Mouse (Mus musculus) midbrain, embryonic 12.5 days (tissue): ENCODE data around the gene Tead2. TPM values are rescaled to one million over a fixed set of nuclear protein-coding genes. Genes with fewer than 3 reads are reported as not detected.

ENCODE experiments used
- ATAC-seq: fragments of 200-750 bp; cut with Nextera tagmentation; 2 replicates; pipeline ENCODE4 v1.8.0; 2017; ENCODE audit warnings: low read depth, moderate TSS enrichment, moderate library complexity; ENCODE audit not compliant: low FRiP score
- H3K27ac ChIP-seq: fragments of 300-500 bp; sonication (generic); replicated peaks from 2 replicates; pipeline ENCODE4 v1.5.1; 2016; ENCODE audit warnings: mild to moderate bottlenecking
- H3K27me3 ChIP-seq: fragments of 300-500 bp; sonication (generic); 2 replicates; pipeline ENCODE4 v1.6.1; 2016; ENCODE audit warnings: mild to moderate bottlenecking
- H3K36me3 ChIP-seq: fragments of 300-500 bp; sonication (generic); 2 replicates; pipeline ENCODE4 v1.6.1; 2016
- H3K4me1 ChIP-seq: fragments of 300-500 bp; sonication (generic); 2 replicates; pipeline ENCODE4 v1.6.1; 2016
- H3K4me2 ChIP-seq: fragments of 300-500 bp; sonication (generic); replicated peaks from 2 replicates; pipeline ENCODE4 v1.6.1; 2016; ENCODE audit warnings: mild to moderate bottlenecking, moderate library complexity
- H3K4me3 ChIP-seq: fragments of 300-500 bp; sonication (generic); 2 replicates; pipeline ENCODE4 v1.5.1; 2016; ENCODE audit warnings: mild to moderate bottlenecking
- H3K9ac ChIP-seq: fragments of 300-500 bp; sonication (generic); replicated peaks from 2 replicates; pipeline ENCODE4 v1.6.1; 2016; ENCODE audit warnings: mild to moderate bottlenecking, moderate library complexity
- H3K9me3 ChIP-seq: fragments of 300-500 bp; sonication (generic); 2 replicates; pipeline ENCODE4 v1.6.1; 2016; ENCODE audit warnings: mild to moderate bottlenecking
- WGBS: fragments of 180-500 bp; shearing (Covaris S2); methylation state at CpG from one replicate; pipeline ENCODE4 v1.1.7; 2016; 5-methylcytosine and 5-hydroxymethylcytosine counted together
- microRNA-seq: library from miRNA; unstranded; fragments of <30 nt; microRNA quantifications from one replicate; pipeline ENCODE4, GENCODE M21; 2017
- polyA plus RNA-seq: library from polyadenylated mRNA; unstranded; fragments of >200 nt; fragmentation: Nextera tagmentation; extraction: Ambion mirVana; gene quantifications from 2 replicates; pipeline ENCODE4 v1.2.1, GENCODE M21; 2016

The Tead2 gene
- polyA plus RNA-seq, 1 experiment from 2014 or later: 248 TPM

DNA sequence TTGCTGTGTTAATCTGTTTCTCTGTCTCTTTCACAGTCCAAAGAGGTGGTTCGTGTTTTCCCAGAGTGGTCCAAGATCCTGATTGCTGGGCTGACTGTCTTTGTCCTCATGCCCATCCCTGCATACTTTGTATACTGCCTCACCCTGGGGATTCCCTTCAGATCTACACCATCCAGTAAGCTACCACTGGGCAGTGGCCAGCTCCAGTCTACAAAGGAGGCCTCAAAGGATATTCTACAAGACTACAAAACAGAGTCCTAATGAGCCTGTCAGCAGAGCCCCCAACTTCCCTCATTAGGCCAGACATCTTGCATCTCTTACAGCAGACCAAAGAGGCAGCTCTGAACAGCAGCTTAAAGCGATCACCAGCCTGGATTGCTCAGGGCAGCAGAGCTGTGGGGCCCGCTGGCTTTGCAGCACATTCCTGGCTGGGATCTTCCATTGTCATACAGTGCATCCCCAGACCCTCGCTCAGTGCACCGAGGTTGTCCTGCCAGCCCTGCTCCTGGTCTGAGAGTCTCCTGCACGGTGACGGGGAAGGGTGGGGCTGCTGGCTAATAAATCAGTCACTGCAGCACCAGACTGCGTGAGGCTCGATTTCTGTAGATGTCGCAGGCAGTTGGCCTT is 57.3 kb downstream of the Tead2 start:
- Histone ChIP-seq H3K4me2 (no peak overlapping the region), H3K27me3 (peaks cover 14% of the 10 kb centered on the region), H3K36me3 (no peaks in the 10 kb centered on the region), H3K27ac (0 out of 2 replicates have a peak overlapping the region, but pooled peaks have one; percentile 20), H3K9ac (no peak overlapping the region; the same call in 1 of the 2 replicates), H3K9me3 (no peaks in the 10 kb centered on the region), H3K4me1 (0 out of 2 replicates have a peak, but pooled peaks cover 8% of the 10 kb centered on the region), H3K4me3 (no peak overlapping the region)
- ATAC-seq: no peak
- WGBS: 61% methylated on average over 10 of the region's 10 CpGs

DNA sequence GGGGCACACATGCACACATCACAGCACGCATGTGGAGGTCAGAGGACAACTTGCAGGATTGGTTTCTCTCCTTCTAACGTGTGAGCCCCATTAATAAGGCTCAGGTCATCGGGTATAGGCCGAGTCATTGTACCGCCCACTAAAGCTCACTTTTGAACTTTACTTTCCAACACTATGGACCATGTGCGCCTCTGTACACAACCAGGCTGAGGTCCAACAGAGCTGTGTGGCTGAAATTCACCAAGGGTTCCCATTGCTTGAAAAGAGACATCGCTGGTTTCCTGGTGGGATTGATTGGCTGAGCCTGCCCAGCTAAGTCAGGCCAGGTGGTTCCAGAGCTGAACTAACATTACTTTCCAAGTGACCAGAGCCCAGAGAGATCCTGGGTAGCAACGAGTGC is 58.1 kb downstream of the Tead2 start:
- H3K9ac ChIP-seq: no peak overlapping the region
- peaks cover 11% of the 10 kb centered on the region for H3K27me3 ChIP-seq
- H3K4me1 ChIP-seq: 0 out of 2 replicates have a peak, but pooled peaks cover 8% of the 10 kb centered on the region
- no peaks in the 10 kb centered on the region for H3K9me3 ChIP-seq
- H3K36me3 ChIP-seq: no peaks in the 10 kb centered on the region
- ATAC-seq: no peak
- no peak overlapping the region for H3K4me2 ChIP-seq
- H3K4me3 ChIP-seq: no peak overlapping the region
- no peak overlapping the region for H3K27ac ChIP-seq
- WGBS: 89% methylated on average over 8 of the region's 8 CpGs

DNA sequence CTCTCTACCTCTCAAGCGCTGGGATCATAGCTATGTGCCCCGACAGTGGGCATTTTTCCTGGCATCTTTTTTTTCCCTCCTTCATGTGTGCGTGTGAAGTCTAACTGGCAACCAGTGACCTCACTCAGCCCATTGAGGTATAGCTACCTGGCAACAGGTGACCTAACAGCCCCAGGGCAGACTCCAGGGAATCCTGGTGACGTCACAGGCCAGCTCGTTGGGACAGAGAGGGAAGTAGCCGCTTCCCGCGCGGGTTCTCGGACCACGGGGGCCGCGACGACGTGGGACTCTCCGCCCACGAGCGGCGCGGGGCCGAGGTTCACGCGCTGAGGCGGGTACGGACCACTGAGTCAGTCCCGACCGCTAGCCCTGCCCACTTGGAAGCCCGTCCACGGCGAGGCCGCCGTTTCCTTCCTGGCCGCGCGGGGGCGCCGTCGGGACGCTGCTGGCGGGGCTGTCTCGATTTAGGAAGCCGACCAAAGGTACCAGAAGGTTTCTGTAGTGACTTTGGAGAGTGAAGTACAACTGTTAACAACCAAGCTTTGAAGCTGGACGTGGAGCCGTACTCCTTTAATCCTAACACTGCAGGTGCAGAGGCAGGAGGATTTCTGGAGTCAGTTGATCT is 61.7 kb downstream of the Tead2 start, which contains the start of gene Slc6a21:
Gene Slc6a21 (plus strand): TSS at position 378 of the 625 bp plus-strand sequence.
- Histone ChIP-seq H3K4me3 (peak within 1 kb of the TSS; percentile 38), H3K9me3 (no peaks in the 10 kb centered on the region), H3K36me3 (no peaks in the 10 kb centered on the region), H3K27me3 (peaks cover 11% of the 10 kb centered on the region), H3K4me1 (0 out of 2 replicates have a peak, but pooled peaks cover 8% of the 10 kb centered on the region), H3K27ac (no peak within 1 kb of the TSS), H3K9ac (0 out of 2 replicates have a peak within 1 kb of the TSS, but pooled peaks have one; percentile 24), H3K4me2 (peak within 1 kb of the TSS; percentile 58)
- 6% methylated on average over 43 of the region's 44 CpGs for WGBS
- ATAC-seq: no peak

Small RNAs within 50 kb of the gene (microRNA-seq; reads per million reads assigned to microRNA genes)
- not detected for gene Mir7055

Other genes with a start within 250 kb of the Tead2 start
- 40.6 and 43.7 TPM in 2 replicates for gene Cpt1c, start 240.9 kb upstream of the Tead2 start, polyA plus RNA-seq
- gene Prmt1, start 229.2 kb upstream of the Tead2 start, polyA plus RNA-seq: 643 and 658 TPM in 2 replicates
- 66.7 and 70.6 TPM in 2 replicates for gene Irf3, start 218.1 kb upstream of the Tead2 start, polyA plus RNA-seq
- gene Bcl2l12, start 217.0 kb upstream of the Tead2 start, polyA plus RNA-seq: 50.5 and 54.7 TPM in 2 replicates
- gene Scaf1, start 199.4 kb upstream of the Tead2 start, polyA plus RNA-seq: 48.1 and 52.4 TPM in 2 replicates
- gene Rras, start 197.8 kb upstream of the Tead2 start, polyA plus RNA-seq: 15.6 and 17.3 TPM in 2 replicates
- 13.7 and 14.1 TPM in 2 replicates for gene Prr12, start 162.9 kb upstream of the Tead2 start, polyA plus RNA-seq
- 53.6 and 54.6 TPM in 2 replicates for gene Nosip, start 153.3 kb upstream of the Tead2 start, polyA plus RNA-seq
- gene Prrg2, start 153.1 kb upstream of the Tead2 start, polyA plus RNA-seq: 15.9 and 17.8 TPM in 2 replicates
- gene Rcn3, start 123.5 kb upstream of the Tead2 start, polyA plus RNA-seq: 106 and 151 TPM in 2 replicates
- gene Fcgrt, start 111.9 kb upstream of the Tead2 start, polyA plus RNA-seq: 17.3 and 25.9 TPM in 2 replicates
- 1,160 and 1,195 TPM in 2 replicates for gene Rps11, start 91.3 kb upstream of the Tead2 start, polyA plus RNA-seq
- 1,022 and 1,026 TPM in 2 replicates for gene Rpl13a, start 87.0 kb upstream of the Tead2 start, polyA plus RNA-seq
- 0.25 and 0.45 TPM in 2 replicates for gene Gm45713, start 79.5 kb upstream of the Tead2 start, polyA plus RNA-seq
- gene Flt3l, start 79.3 kb upstream of the Tead2 start, polyA plus RNA-seq: 0.64 and 1.2 TPM in 2 replicates
- gene Pih1d1, start 61.5 kb upstream of the Tead2 start, polyA plus RNA-seq: 92.3 and 103 TPM in 2 replicates
- gene Aldh16a1, start 61.2 kb upstream of the Tead2 start, polyA plus RNA-seq: 38.0 and 39.4 TPM in 2 replicates
- 0.61 and 1.0 TPM in 2 replicates for gene Slc17a7, start 51.8 kb upstream of the Tead2 start, polyA plus RNA-seq
- gene Gfy, start 36.2 kb upstream of the Tead2 start, polyA plus RNA-seq: not detected in 2 replicates
- gene Pth2, start 34.8 kb upstream of the Tead2 start, polyA plus RNA-seq: 1.3 and 2.4 TPM in 2 replicates
- gene Ccdc155, start 10.9 kb upstream of the Tead2 start, polyA plus RNA-seq: 0.63 and 0.75 TPM in 2 replicates
- gene Dkkl1, start 3.6 kb upstream of the Tead2 start, polyA plus RNA-seq: 1.0 and 1.4 TPM in 2 replicates
- 1.3 and 1.7 TPM in 2 replicates for gene Cd37, start 23.4 kb downstream of the Tead2 start, polyA plus RNA-seq
- 0.14 TPM in 1 of 2 replicates, not detected in the other for gene Slc6a16, start 25.3 kb downstream of the Tead2 start, polyA plus RNA-seq
- not detected in 2 replicates for gene Slc6a21, start 61.8 kb downstream of the Tead2 start, polyA plus RNA-seq
- 7.9 and 8.2 TPM in 2 replicates for gene Trpm4, start 118.0 kb downstream of the Tead2 start, polyA plus RNA-seq
- gene Hrc, start 119.5 kb downstream of the Tead2 start, polyA plus RNA-seq: 0.24 TPM in 1 of 2 replicates, not detected in the other
- 15.0 and 15.4 TPM in 2 replicates for gene Ppfia3, start 151.3 kb downstream of the Tead2 start, polyA plus RNA-seq
- gene Lin7b, start 154.8 kb downstream of the Tead2 start, polyA plus RNA-seq: 2.6 and 2.9 TPM in 2 replicates
- gene Snrnp70, start 180.0 kb downstream of the Tead2 start, polyA plus RNA-seq: 294 and 300 TPM in 2 replicates
- not detected in 2 replicates for gene Kcna7, start 189.9 kb downstream of the Tead2 start, polyA plus RNA-seq
- gene Ntf5, start 197.9 kb downstream of the Tead2 start, polyA plus RNA-seq: 0.22 and 0.43 TPM in 2 replicates
- gene Lhb, start 205.1 kb downstream of the Tead2 start, polyA plus RNA-seq: not detected in 2 replicates
- gene Gys1, start 219.1 kb downstream of the Tead2 start, polyA plus RNA-seq: 29.7 and 32.4 TPM in 2 replicates
- 140 and 153 TPM in 2 replicates for gene Ruvbl2, start 222.3 kb downstream of the Tead2 start, polyA plus RNA-seq
- gene Ftl1, start 244.1 kb downstream of the Tead2 start, polyA plus RNA-seq: 5,715 and 6,077 TPM in 2 replicates